Mouse (Mus musculus) ES-E14 (cell line): ENCODE measurements around the gene 9530077C05Rik. TPM values are rescaled to one million over a fixed set of nuclear protein-coding genes. Genes with fewer than 3 reads are reported as not detected.
"Not testable (repeated sequence)": the region's sequence is repeated elsewhere in the genome, so short reads cannot be mapped to it uniquely, and the experiment has no call there.

Source experiments
- DNase-seq: peaks from one replicate; pipeline ENCODE4 v3.0.0-alpha.2; 2013; ENCODE audit warnings: low read depth, low spot score
- H3K27ac ChIP-seq: 2 replicates; pipeline ENCODE4 v1.5.1; 2012; ENCODE audit warnings: low read depth, mild to moderate bottlenecking, low read length, moderate library complexity, mixed read lengths; ENCODE audit not compliant: poor library complexity, insufficient read depth, severe bottlenecking
- H3K36me3 ChIP-seq: 2 replicates; pipeline ENCODE4 v1.6.1; 2012; ENCODE audit warnings: mild to moderate bottlenecking, low read length, moderate library complexity, mixed read lengths; ENCODE audit not compliant: control insufficient read depth, poor library complexity, insufficient read depth, severe bottlenecking
- H3K4me1 ChIP-seq, 2 experiments: fragments of 150-350 bp in 1 of 2; sonication (generic) in 1 of 2; 2 replicates each; pipeline ENCODE4 v1.6.1; 2012; ENCODE audit warnings: low read length in 2 of 2, mild to moderate bottlenecking in 1 of 2, mixed read lengths in 1 of 2; ENCODE audit not compliant: control insufficient read depth in 2 of 2, insufficient read depth in 2 of 2, poor library complexity in 1 of 2
- H3K4me3 ChIP-seq, 2 experiments: fragments of 150-350 bp in 1 of 2; sonication (generic) in 1 of 2; 2 replicates each; pipeline ENCODE4 v1.5.1; 2012; ENCODE audit warnings: low read length in 2 of 2, low read depth in 1 of 2, mild to moderate bottlenecking in 1 of 2, mixed read lengths in 1 of 2; ENCODE audit not compliant: insufficient read depth in 1 of 2, poor library complexity in 1 of 2, severe bottlenecking in 1 of 2
- H3K9ac ChIP-seq: 2 replicates; pipeline ENCODE4 v1.6.1; 2012; ENCODE audit warnings: low read depth, mild to moderate bottlenecking, low read length, mixed read lengths; ENCODE audit not compliant: poor library complexity, insufficient read depth, severe bottlenecking
- H3K9me3 ChIP-seq: fragments of 150-350 bp; sonication (generic); 2 replicates; pipeline ENCODE4 v1.6.1; 2012; ENCODE audit warnings: low read depth, mild to moderate bottlenecking, low read length; ENCODE audit not compliant: control insufficient read depth, insufficient read depth
- CHD2 ChIP-seq: IDR thresholded peaks from 2 replicates; pipeline ENCODE4 v1.6.1; 2014; ENCODE audit warnings: mild to moderate bottlenecking, low read depth, low read length, inconsistent platforms
- HCFC1 ChIP-seq: IDR thresholded peaks from 2 replicates; pipeline ENCODE4 v1.6.1; 2012; ENCODE audit warnings: low read length, inconsistent platforms, borderline replicate concordance; ENCODE audit not compliant: insufficient read depth
- MAFK ChIP-seq: IDR thresholded peaks from 2 replicates; pipeline ENCODE4 v1.6.1; 2014; ENCODE audit warnings: mild to moderate bottlenecking, low read depth, low read length, inconsistent platforms; ENCODE audit not compliant: insufficient read depth
- ZC3H11A ChIP-seq: IDR thresholded peaks from 2 replicates; pipeline ENCODE4 v1.6.1; 2012; ENCODE audit warnings: low read depth, mild to moderate bottlenecking, inconsistent platforms, low read length, borderline replicate concordance
- ZNF384 ChIP-seq: IDR thresholded peaks from 2 replicates; pipeline ENCODE4 v1.6.1; 2012; ENCODE audit warnings: low read depth, low read length, inconsistent platforms
- in situ Hi-C, 2 experiments: fragments of 600-800 bp; cut with MboI; formaldehyde crosslinking; loops; one replicate each; pipeline ENCODE4 v1.15.1; 2025; ENCODE audit warnings: low sequenced_read_pairs in 2 of 2, inconsistent platforms in 1 of 2; ENCODE audit not compliant: unreplicated experiment in 2 of 2
- total RNA-seq: library from RNA; depleted of rRNA; stranded (reverse); fragments of 300-350 nt; gene quantifications from 2 replicates; pipeline ENCODE4 v1.2.3, GENCODE M21; 2012

The 9530077C05Rik gene
- total RNA-seq, 1 experiment, result 2.2 TPM

DNA sequence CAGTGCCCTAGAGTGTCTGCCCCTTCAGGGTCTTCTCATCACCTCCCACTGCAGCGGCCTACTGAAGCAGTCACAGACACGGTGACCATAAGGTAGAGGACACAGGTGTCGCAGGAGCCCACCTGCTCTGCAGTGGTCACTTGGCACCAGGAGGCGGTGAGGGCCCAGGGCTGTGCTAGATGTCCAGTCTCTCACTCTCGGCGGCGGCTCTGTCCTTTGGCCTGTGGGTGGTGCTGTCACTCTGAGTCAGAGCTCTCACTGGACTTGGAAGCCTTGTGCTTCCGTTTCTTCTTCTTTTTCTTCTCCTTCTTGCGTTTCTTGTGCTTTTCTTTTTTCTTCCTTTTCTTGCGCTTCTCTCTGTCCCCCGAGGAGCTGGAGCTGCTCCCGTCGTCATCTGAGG lies 37.1 kb downstream of the 9530077C05Rik start:
- Histone ChIP-seq H3K27ac (no peak overlapping the region; the same call in 1 of the 2 replicates), H3K36me3 (peaks cover 14% of the 10 kb centered on the region; the same call in 1 of the 2 replicates), H3K4me1 (peaks cover 0 to 2% of the 10 kb centered on the region in 2 experiments; a peak in 1 of 4 replicates), H3K9ac (no peak overlapping the region), H3K4me3 (no peak overlapping the region), H3K9me3 (no peaks in the 10 kb centered on the region)
- TF ChIP-seq ZNF384 (no peak), ZC3H11A (no peak), HCFC1 (no peak), CHD2 (no peak), MAFK (no peak)
- no peak for DNase-seq
- in situ Hi-C loops, result no loop called here

DNA sequence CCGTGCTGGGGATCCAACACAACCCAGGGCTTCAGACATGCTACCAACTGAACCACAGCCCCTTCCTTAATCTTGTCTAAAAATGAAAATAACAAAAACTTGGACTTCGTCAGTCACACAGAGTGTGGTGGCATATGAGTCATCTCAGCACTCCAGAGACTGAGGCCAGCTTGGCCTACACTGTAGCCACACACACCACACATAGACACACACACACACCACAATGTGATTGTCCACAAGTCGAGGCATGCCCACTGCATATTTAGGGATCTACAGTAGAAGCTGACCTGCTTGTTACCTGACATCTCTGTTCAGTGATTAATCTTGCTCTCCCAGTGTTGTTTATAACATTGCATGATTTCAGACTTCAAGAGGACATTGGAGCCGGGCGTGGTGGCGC lies 37.9 kb downstream of the 9530077C05Rik start:
- Histone ChIP-seq H3K27ac (no peak overlapping the region), H3K4me1 (peaks cover 0 to 2% of the 10 kb centered on the region in 2 experiments; a peak in 1 of 4 replicates), H3K9ac (no peak overlapping the region), H3K9me3 (no peaks in the 10 kb centered on the region), H3K4me3 (no peak overlapping the region), H3K36me3 (peaks cover 14% of the 10 kb centered on the region; the same call in 1 of the 2 replicates)
- TF ChIP-seq MAFK (no peak), HCFC1 (no peak), ZC3H11A (no peak), CHD2 (no peak), ZNF384 (no peak)
- in situ Hi-C loops, result no loop called here
- DNase-seq, result no peak

DNA sequence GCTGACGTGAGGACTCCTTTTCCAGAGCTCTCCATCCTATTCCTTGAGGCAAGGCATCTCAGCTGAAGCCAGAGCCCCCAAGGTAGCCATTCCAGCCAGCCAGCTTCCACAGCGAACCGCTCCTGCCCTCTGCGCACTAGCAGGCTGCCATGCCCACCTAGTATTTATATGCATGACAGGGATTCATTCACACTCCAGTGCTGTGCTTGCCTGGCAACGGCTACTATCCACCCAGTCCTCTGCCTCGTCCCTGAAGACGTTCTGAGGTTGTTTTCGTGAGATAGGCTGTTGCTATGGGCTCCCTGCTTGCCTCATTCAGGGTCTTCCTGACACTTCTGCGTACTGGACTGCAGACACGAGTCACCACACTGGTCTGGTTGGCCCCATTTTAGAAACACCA lies 41.4 kb downstream of the 9530077C05Rik start:
- Histone ChIP-seq H3K36me3 (peaks cover 19% of the 10 kb centered on the region; the same call in 1 of the 2 replicates), H3K4me1 (peaks cover 0 to 2% of the 10 kb centered on the region in 2 experiments; a peak in 1 of 4 replicates), H3K9ac (no peak overlapping the region), H3K9me3 (no peaks in the 10 kb centered on the region), H3K27ac (no peak overlapping the region), H3K4me3 (no peak overlapping the region)
- DNase-seq, result no peak
- no peak for TF ChIP-seq CHD2
- no peak for TF ChIP-seq ZNF384
- TF ChIP-seq ZC3H11A, result no peak
- no peak for TF ChIP-seq HCFC1
- in situ Hi-C loops, result no loop called here

- no peak overlapping the region for H3K9ac ChIP-seq
- no peak for TF ChIP-seq ZC3H11A
- TF ChIP-seq CHD2, result no peak
- TF ChIP-seq MAFK, result no peak
- DNase-seq, result no peak
- no peak overlapping the region for H3K27ac ChIP-seq
- H3K9me3 ChIP-seq, result no peaks in the 10 kb centered on the region
- H3K36me3 ChIP-seq, result peaks cover 17% of the 10 kb centered on the region; the same call in 1 of the 2 replicates
- in situ Hi-C loops, result no loop called here
- no peak overlapping the region for H3K4me3 ChIP-seq
- peaks cover 0 to 2% of the 10 kb centered on the region in 2 experiments; a peak in 1 of 4 replicates for H3K4me1 ChIP-seq
These were observed 42.2 kb downstream of the 9530077C05Rik start for GRCm38 (mm10) chr9:22453501-22453924.

DNA sequence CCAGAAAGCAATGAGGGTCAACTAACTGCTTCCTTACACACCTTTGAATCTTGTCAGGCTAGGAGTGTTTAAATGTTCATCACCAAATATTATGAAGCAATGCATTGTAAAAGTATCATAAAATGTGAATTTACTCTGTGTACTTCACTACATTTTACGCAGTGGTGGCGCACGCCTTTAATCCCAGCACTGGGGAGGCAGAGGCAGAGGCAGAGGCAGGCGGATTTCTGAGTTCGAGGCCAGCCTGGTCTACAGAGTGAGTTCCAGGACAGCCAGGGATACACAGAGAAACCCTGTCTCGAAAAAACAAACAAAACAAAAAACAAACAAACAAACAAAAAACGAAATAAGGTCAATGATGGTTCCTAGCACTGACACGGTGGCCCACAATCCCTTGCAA lies 42.7 kb downstream of the 9530077C05Rik start, which contains the start of gene Gm17545:
Gm17545 (plus strand) TSS at position 301 of the 400 bp plus-strand sequence.
- H3K9me3 ChIP-seq, H3K27ac ChIP-seq, H3K9ac ChIP-seq, H3K4me1 ChIP-seq, DNase-seq, H3K4me3 ChIP-seq, in situ Hi-C loops: not testable (repeated sequence)
- H3K36me3 ChIP-seq, result peaks cover 17% of the 10 kb centered on the region; the same call in 1 of the 2 replicates
